Mouse (Mus musculus) hindbrain, embryonic 14.5 days (tissue): ENCODE measurements around the gene Padi4. TPM values are rescaled to one million over a fixed set of nuclear protein-coding genes. Genes with fewer than 3 reads are reported as not detected.

Source experiments
- ATAC-seq: fragments of 200-750 bp; cut with Nextera tagmentation; 2 replicates; pipeline ENCODE4 v1.8.0; 2017; ENCODE audit warnings: moderate number of reproducible peaks, mild to moderate bottlenecking, moderate TSS enrichment, moderate library complexity; ENCODE audit not compliant: low FRiP score
- DNase-seq: peaks from one replicate; pipeline ENCODE4 v3.0.0-alpha.2; 2015; ENCODE audit warnings: low spot score
- H3K27ac ChIP-seq: fragments of 300-500 bp; sonication (generic); 2 replicates; pipeline ENCODE4 v1.5.1; 2014; ENCODE audit warnings: mild to moderate bottlenecking, moderate library complexity
- H3K27me3 ChIP-seq: fragments of 300-500 bp; sonication (generic); 2 replicates; pipeline ENCODE4 v1.6.1; 2014; ENCODE audit warnings: mild to moderate bottlenecking, low read length, mixed read lengths; ENCODE audit not compliant: control insufficient read depth, insufficient read depth
- H3K36me3 ChIP-seq: fragments of 300-500 bp; sonication (generic); replicated peaks from 2 replicates; pipeline ENCODE4 v1.6.1; 2014; ENCODE audit not compliant: control insufficient read depth, insufficient read depth
- H3K4me1 ChIP-seq: fragments of 300-500 bp; sonication (generic); replicated peaks from 2 replicates; pipeline ENCODE4 v1.6.1; 2014; ENCODE audit warnings: antibody characterized with exemption, low read length, mixed read lengths; ENCODE audit not compliant: control insufficient read depth, insufficient read depth
- H3K4me2 ChIP-seq: fragments of 300-500 bp; sonication (generic); replicated peaks from 2 replicates; pipeline ENCODE4 v1.6.1; 2014; ENCODE audit warnings: mild to moderate bottlenecking, moderate library complexity
- H3K4me3 ChIP-seq: fragments of 300-500 bp; sonication (generic); replicated peaks from 2 replicates; pipeline ENCODE4 v1.5.1; 2014; ENCODE audit warnings: mild to moderate bottlenecking, low read length
- H3K9ac ChIP-seq: fragments of 300-500 bp; sonication (generic); 2 replicates; pipeline ENCODE4 v1.6.1; 2014
- H3K9me3 ChIP-seq: fragments of 300-500 bp; sonication (generic); 2 replicates; pipeline ENCODE4 v1.6.1; 2016; ENCODE audit warnings: low read length; ENCODE audit not compliant: control insufficient read depth
- WGBS: fragments of 180-500 bp; shearing (Covaris S2); extraction: QIAGEN DNeasy Blood & Tissue Kit; methylation state at CpG from one replicate; pipeline ENCODE4 v1.1.7; 2014; 5-methylcytosine and 5-hydroxymethylcytosine counted together
- polyA plus RNA-seq: library from polyadenylated mRNA; unstranded; fragments of >200 nt; fragmentation: Nextera tagmentation; extraction: Ambion mirVana; gene quantifications from 2 replicates; pipeline ENCODE4 v1.2.1, GENCODE M21; 2014

Gene Padi4
- 0.08 and 0.22 TPM in 2 replicates for polyA plus RNA-seq

- 0 out of 2 replicates have a peak, but pooled peaks cover 3% of the 10 kb centered on the region for H3K4me1 ChIP-seq
- no peak for ATAC-seq
- H3K9ac ChIP-seq, result no peak within 1 kb of the TSS
- DNase-seq, result no peak
- H3K4me3 ChIP-seq, result no peak within 1 kb of the TSS
- H3K9me3 ChIP-seq, result no peaks in the 10 kb centered on the region
- H3K27me3 ChIP-seq, result no peaks in the 10 kb centered on the region
- H3K27ac ChIP-seq, result no peak within 1 kb of the TSS
- H3K4me2 ChIP-seq, result no peak within 1 kb of the TSS
- 82% methylated on average over 21 of the region's 21 CpGs for WGBS
- H3K36me3 ChIP-seq, result no peaks in the 10 kb centered on the region
These were observed at the start of gene Padi4 for GRCm38 (mm10) chr4:140774025-140774800. Gene Padi4, minus strand, starts transcription at chr4:140774236.

GRCm38 (mm10) chr4:140821988-140822387 is 48.0 kb upstream of the Padi4 start:
- 65% methylated on average over 5 of the region's 5 CpGs for WGBS
- no peaks in the 10 kb centered on the region for H3K4me1 ChIP-seq
- H3K27ac ChIP-seq, result no peak overlapping the region
- peaks cover 15% of the 10 kb centered on the region; the same call in 1 of the 2 replicates for H3K9me3 ChIP-seq
- H3K4me3 ChIP-seq, result no peak overlapping the region
- H3K9ac ChIP-seq, result no peak overlapping the region
- H3K27me3 ChIP-seq, result no peaks in the 10 kb centered on the region
- DNase-seq (peak; percentile 50), ATAC-seq (no peak)
- H3K4me2 ChIP-seq, result no peak overlapping the region
- H3K36me3 ChIP-seq, result no peaks in the 10 kb centered on the region

- 95% methylated on average over 8 of the region's 8 CpGs for WGBS
- H3K4me3 ChIP-seq, result no peak overlapping the region
- ATAC-seq, result no peak
- peaks cover 11% of the 10 kb centered on the region; the same call in 1 of the 2 replicates for H3K4me1 ChIP-seq
- no peaks in the 10 kb centered on the region for H3K36me3 ChIP-seq
- H3K4me2 ChIP-seq, result no peak overlapping the region
- H3K27ac ChIP-seq, result no peak overlapping the region
- DNase-seq, result no peak
- 0 out of 2 replicates have a peak, but pooled peaks cover 2% of the 10 kb centered on the region for H3K9me3 ChIP-seq
- no peak overlapping the region for H3K9ac ChIP-seq
- H3K27me3 ChIP-seq, result no peaks in the 10 kb centered on the region
These were observed 43.4 kb upstream of the Padi4 start for GRCm38 (mm10) chr4:140817413-140817812.

- Histone ChIP-seq H3K4me1 (peaks cover 11% of the 10 kb centered on the region; the same call in 1 of the 2 replicates), H3K9me3 (no peaks in the 10 kb centered on the region), H3K9ac (no peak overlapping the region), H3K36me3 (no peaks in the 10 kb centered on the region), H3K4me2 (no peak overlapping the region), H3K27ac (no peak overlapping the region), H3K27me3 (no peaks in the 10 kb centered on the region), H3K4me3 (no peak overlapping the region)
- 59% methylated on average over 10 of the region's 10 CpGs for WGBS
- ATAC-seq (no peak), DNase-seq (no peak)
These were observed 42.2 kb upstream of the Padi4 start for GRCm38 (mm10) chr4:140815996-140816917.

GRCm38 (mm10) chr4:140815496-140815895 is 41.5 kb upstream of the Padi4 start:
- Histone ChIP-seq H3K4me3 (no peak overlapping the region), H3K4me1 (peaks cover 11% of the 10 kb centered on the region; the same call in 1 of the 2 replicates), H3K9ac (no peak overlapping the region), H3K36me3 (no peaks in the 10 kb centered on the region), H3K27ac (no peak overlapping the region), H3K4me2 (no peak overlapping the region), H3K27me3 (no peaks in the 10 kb centered on the region), H3K9me3 (no peaks in the 10 kb centered on the region)
- WGBS, result 74% methylated on average over 5 of the region's 5 CpGs
- no peak for ATAC-seq
- DNase-seq, result no peak

- 27% methylated on average over 36 of the region's 36 CpGs for WGBS
- peaks cover 11% of the 10 kb centered on the region; the same call in 1 of the 2 replicates for H3K4me1 ChIP-seq
- no peak overlapping the region for H3K9ac ChIP-seq
- DNase-seq (no peak), ATAC-seq (no peak)
- H3K9me3 ChIP-seq, result no peaks in the 10 kb centered on the region
- H3K4me2 ChIP-seq, result peak overlapping the region; percentile 36
- H3K36me3 ChIP-seq, result no peaks in the 10 kb centered on the region
- no peak overlapping the region for H3K4me3 ChIP-seq
- no peaks in the 10 kb centered on the region for H3K27me3 ChIP-seq
- no peak overlapping the region for H3K27ac ChIP-seq
These were observed 40.5 kb upstream of the Padi4 start for GRCm38 (mm10) chr4:140814241-140815225.

GRCm38 (mm10) chr4:140813358-140814185 is 39.5 kb upstream of the Padi4 start:
- H3K27ac ChIP-seq, result no peak overlapping the region
- no peaks in the 10 kb centered on the region for H3K9me3 ChIP-seq
- H3K36me3 ChIP-seq, result no peaks in the 10 kb centered on the region
- no peak overlapping the region for H3K9ac ChIP-seq
- WGBS, result 30% methylated on average over 13 of the region's 13 CpGs
- no peak overlapping the region for H3K4me3 ChIP-seq
- ATAC-seq (no peak), DNase-seq (no peak)
- H3K4me1 ChIP-seq, result peaks cover 11% of the 10 kb centered on the region; the same call in 1 of the 2 replicates
- no peak overlapping the region for H3K4me2 ChIP-seq
- H3K27me3 ChIP-seq, result no peaks in the 10 kb centered on the region

GRCm38 (mm10) chr4:140812609-140813008 is 38.6 kb upstream of the Padi4 start:
- DNase-seq (no peak), ATAC-seq (no peak)
- H3K9me3 ChIP-seq, result no peaks in the 10 kb centered on the region
- no peaks in the 10 kb centered on the region for H3K36me3 ChIP-seq
- no peak overlapping the region for H3K4me2 ChIP-seq
- H3K27me3 ChIP-seq, result no peaks in the 10 kb centered on the region
- 37% methylated on average over 10 of the region's 14 CpGs for WGBS
- H3K4me3 ChIP-seq, result no peak overlapping the region
- no peak overlapping the region for H3K27ac ChIP-seq
- no peak overlapping the region for H3K9ac ChIP-seq
- peaks cover 11% of the 10 kb centered on the region; the same call in 1 of the 2 replicates for H3K4me1 ChIP-seq
